In the genomic region with DNA sequence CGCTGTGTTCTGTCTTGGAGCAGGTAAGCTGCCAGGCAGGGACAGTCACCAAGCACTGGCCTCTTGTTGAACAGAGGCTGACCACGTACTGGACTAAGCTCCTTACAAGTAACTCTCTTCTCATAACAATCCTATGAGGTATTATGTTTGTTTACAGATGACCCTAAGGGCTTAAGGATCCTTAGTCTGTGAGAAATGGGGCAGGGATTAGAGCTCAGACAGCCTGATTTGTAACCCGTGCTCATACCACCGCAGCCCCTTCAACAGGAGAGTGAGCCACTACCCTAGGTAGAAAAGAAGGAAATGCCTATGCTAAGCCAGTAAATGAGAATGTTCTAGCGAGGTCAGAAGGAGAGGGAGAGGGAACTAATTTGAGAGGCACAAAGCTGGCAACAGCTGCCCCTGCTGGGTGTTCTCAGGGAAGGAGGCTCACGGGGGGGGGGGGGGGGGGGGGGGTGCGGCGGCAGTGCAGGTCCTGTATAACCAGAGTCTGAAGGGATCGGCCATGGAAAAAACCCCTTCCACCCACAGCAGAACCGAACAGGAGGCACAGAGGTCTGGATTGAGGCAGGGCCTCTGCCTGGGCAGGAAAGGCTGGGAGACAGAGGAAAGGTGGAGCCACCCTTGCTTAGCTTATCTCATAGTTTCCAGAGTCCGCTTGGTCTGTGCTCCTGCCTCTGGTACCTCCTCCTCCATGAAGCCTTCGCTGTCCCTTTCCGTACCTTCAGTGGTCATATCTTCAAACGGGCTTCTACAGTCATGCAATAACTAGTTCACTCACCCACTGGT, we compare ENCODE assay signal across 1 mouse cellular context.
TF ChIP-seq lines count a peak whose summit lies in the region.

No protein-coding gene starts in this region.

TF ChIP-seq in myocyte, 11 proteins besides CTCF, POLR2A, EP300 and RAD21:
- TF ChIP-seq MYOD1 (IDR thresholded peaks at IDR 0.05; ENCODE audit: control insufficient read depth in 1 of 3, insufficient read length in 2 of 3, low read depth in 2 of 3) (peak in 1 of 3 experiments; percentile 10), MAX (IDR thresholded peaks at IDR 0.05; ENCODE audit: low read depth) (no peak), POLR2AphosphoS2 (IDR thresholded peaks at IDR 0.05; ENCODE audit: insufficient read length, low read depth) (peak; percentile 8), SRF (IDR thresholded peaks at IDR 0.05; ENCODE audit: control insufficient read depth, insufficient read length, low read depth) (no peak), MYOG (IDR thresholded peaks at IDR 0.05; ENCODE audit: control insufficient read depth in 1 of 3, insufficient read depth in 1 of 3, insufficient read length in 2 of 3, low read depth in 2 of 3) (no peak), USF1 (IDR thresholded peaks at IDR 0.05; ENCODE audit: low read depth) (no peak), REST (IDR thresholded peaks at IDR 0.05; ENCODE audit: insufficient read depth, insufficient read length) (no peak)
